Mouse (Mus musculus) CH12.LX (cell line): Measurements from ENCODE around the gene Setd3. TPM values are rescaled to one million over a fixed set of nuclear protein-coding genes. Genes with fewer than 3 reads are reported as not detected.
"Not testable (repeated sequence)": the region's sequence is repeated elsewhere in the genome, so short reads cannot be mapped to it uniquely, and the experiment has no call there.

Experiments used
- DNase-seq: peaks from one replicate; pipeline ENCODE4 v3.0.0-alpha.2; 2013; ENCODE audit errors: extremely low read depth
- H3K27ac ChIP-seq: 2 replicates; pipeline ENCODE4 v1.5.1; 2012; ENCODE audit warnings: low read depth, mild to moderate bottlenecking, control low read depth, moderate library complexity; ENCODE audit not compliant: insufficient read depth
- H3K27me3 ChIP-seq: replicated peaks from 2 replicates; pipeline ENCODE3; 2012; ENCODE audit warnings: inconsistent platforms
- H3K36me3 ChIP-seq, 2 experiments: replicated peaks in 1 of 2; 2 replicates each; pipeline versions ENCODE3 to v1.6.1; 2012; ENCODE audit warnings: inconsistent platforms in 1 of 2, low read length in 1 of 2, mild to moderate bottlenecking in 1 of 2, mixed read lengths in 1 of 2, moderate library complexity in 1 of 2; ENCODE audit not compliant: control insufficient read depth in 1 of 2, insufficient read depth in 1 of 2
- H3K4me1 ChIP-seq, 2 experiments: 2 replicates each; pipeline ENCODE4 v1.6.1; 2012; ENCODE audit warnings: inconsistent platforms in 1 of 2, moderate library complexity in 1 of 2; ENCODE audit not compliant: insufficient read depth in 2 of 2, control insufficient read depth in 1 of 2
- H3K4me2 ChIP-seq: 2 replicates; pipeline ENCODE4 v1.6.1; 2012; ENCODE audit warnings: low read depth, mild to moderate bottlenecking, control low read depth; ENCODE audit not compliant: poor library complexity, insufficient read depth, severe bottlenecking
- H3K4me3 ChIP-seq, 3 experiments: fragments of 150-350 bp in 1 of 3; sonication (generic) in 1 of 3; replicated peaks in 1 of 3; 2 replicates each; pipeline versions ENCODE3 to v1.5.1; 2011 to 2012; ENCODE audit warnings: low read depth in 2 of 3, low read length in 2 of 3, mild to moderate bottlenecking in 2 of 3, moderate library complexity in 2 of 3, control low read depth in 1 of 3, improper control_type of control experiment in 1 of 3, inconsistent platforms in 1 of 3, mixed read lengths in 1 of 3; ENCODE audit not compliant: poor library complexity in 1 of 3
- H3K79me2 ChIP-seq: replicated peaks from 2 replicates; pipeline ENCODE4 v1.6.1; 2012; ENCODE audit warnings: mild to moderate bottlenecking, moderate library complexity; ENCODE audit not compliant: control insufficient read depth, poor library complexity, insufficient read depth, severe bottlenecking; ENCODE audit errors: extremely low read depth
- H3K9ac ChIP-seq: 2 replicates; pipeline ENCODE4 v1.6.1; 2012; ENCODE audit warnings: low read depth, mild to moderate bottlenecking, control low read depth, moderate library complexity; ENCODE audit not compliant: insufficient read depth
- H3K9me3 ChIP-seq: replicated peaks from 2 replicates; pipeline ENCODE3; 2012; ENCODE audit warnings: low read length, inconsistent platforms, mixed read lengths
- BHLHE40 ChIP-seq: IDR thresholded peaks from 2 replicates; pipeline ENCODE4 v1.6.1; 2011; ENCODE audit warnings: mild to moderate bottlenecking, low read depth, low read length, improper control_type of control experiment
- CTCF ChIP-seq, 2 experiments: IDR thresholded peaks in 1 of 2; conservative IDR thresholded peaks in 1 of 2; 2 replicates each; pipeline ENCODE4 v1.5.1; 2011 to 2012; ENCODE audit warnings: low read depth in 2 of 2, low read length in 2 of 2, improper control_type of control experiment in 1 of 2, inconsistent platforms in 1 of 2, mild to moderate bottlenecking in 1 of 2, moderate library complexity in 1 of 2
- E2F4 ChIP-seq: IDR thresholded peaks from 2 replicates; pipeline ENCODE4 v1.6.1; 2011; ENCODE audit warnings: low read depth, low read length, improper control_type of control experiment; ENCODE audit not compliant: insufficient replicate concordance
- GABPA ChIP-seq: IDR thresholded peaks from 2 replicates; pipeline ENCODE4 v1.6.1; 2012; ENCODE audit warnings: low read depth, low read length, improper control_type of control experiment, inconsistent platforms; ENCODE audit not compliant: insufficient replicate concordance
- IRF4 ChIP-seq: IDR thresholded peaks from 2 replicates; pipeline ENCODE4 v1.6.1; 2014; ENCODE audit warnings: low read depth, mild to moderate bottlenecking, inconsistent platforms, low read length, improper control_type of control experiment
- JUN ChIP-seq: IDR thresholded peaks from 2 replicates; pipeline ENCODE4 v1.6.1; 2011; ENCODE audit warnings: low read depth, mild to moderate bottlenecking, low read length, improper control_type of control experiment, moderate library complexity; ENCODE audit not compliant: insufficient read depth
- MAFK ChIP-seq: IDR thresholded peaks from 2 replicates; pipeline ENCODE4 v1.6.1; 2011; ENCODE audit warnings: low read length, improper control_type of control experiment; ENCODE audit not compliant: insufficient replicate concordance
- MAZ ChIP-seq: IDR thresholded peaks from 2 replicates; pipeline ENCODE4 v1.6.1; 2012; ENCODE audit warnings: low read depth, mild to moderate bottlenecking, inconsistent platforms, low read length, improper control_type of control experiment, moderate library complexity
- MXI1 ChIP-seq: IDR thresholded peaks from 2 replicates; pipeline ENCODE4 v1.6.1; 2011; ENCODE audit warnings: mild to moderate bottlenecking, low read depth, low read length, improper control_type of control experiment
- NELFE ChIP-seq: IDR thresholded peaks from 2 replicates; pipeline ENCODE4 v1.6.1; 2011; ENCODE audit warnings: low read depth, low read length, improper control_type of control experiment
- NRF1 ChIP-seq: IDR thresholded peaks from 2 replicates; pipeline ENCODE4 v1.6.1; 2014; ENCODE audit warnings: low read depth, mild to moderate bottlenecking, inconsistent platforms, low read length, improper control_type of control experiment, moderate library complexity
- PAX5 ChIP-seq: IDR thresholded peaks from 2 replicates; pipeline ENCODE4 v1.6.1; 2012; ENCODE audit warnings: low read length, inconsistent platforms, mixed read lengths
- RCOR1 ChIP-seq: conservative IDR thresholded peaks from 2 replicates; pipeline ENCODE4 v1.6.1; 2012; ENCODE audit warnings: low read depth, mild to moderate bottlenecking, inconsistent platforms, low read length, improper control_type of control experiment
- SIN3A ChIP-seq: IDR thresholded peaks from 2 replicates; pipeline ENCODE4 v1.6.1; 2012; ENCODE audit warnings: low read length, improper control_type of control experiment, inconsistent platforms
- TCF12 ChIP-seq: IDR thresholded peaks from 2 replicates; pipeline ENCODE4 v1.6.1; 2014; ENCODE audit warnings: low read depth, mild to moderate bottlenecking, inconsistent platforms, low read length, improper control_type of control experiment
- UBTF ChIP-seq: IDR thresholded peaks from 2 replicates; pipeline ENCODE4 v1.6.1; 2012; ENCODE audit warnings: low read depth, mild to moderate bottlenecking, inconsistent platforms, low read length, improper control_type of control experiment, moderate library complexity
- USF2 ChIP-seq: conservative IDR thresholded peaks from 2 replicates; pipeline ENCODE4 v1.6.1; 2011; ENCODE audit warnings: low read depth, low read length, improper control_type of control experiment
- ZC3H11A ChIP-seq: IDR thresholded peaks from 2 replicates; pipeline ENCODE4 v1.6.1; 2012; ENCODE audit warnings: low read depth, mild to moderate bottlenecking, inconsistent platforms, low read length, improper control_type of control experiment
- ZMIZ1 ChIP-seq: IDR thresholded peaks from 2 replicates; pipeline ENCODE4 v1.6.1; 2012; ENCODE audit warnings: low read depth, mild to moderate bottlenecking, inconsistent platforms, low read length, improper control_type of control experiment
- ZNF384 ChIP-seq: IDR thresholded peaks from 2 replicates; pipeline ENCODE4 v1.6.1; 2012; ENCODE audit warnings: low read depth, low read length, improper control_type of control experiment, inconsistent platforms
- dilution Hi-C: fragments of 300-500 bp; cut with MboI; formaldehyde crosslinking; loops from 2 replicates; pipeline ENCODE4 v1.14.3; 2020; ENCODE audit warnings: low sequenced_read_pairs; ENCODE audit not compliant: extremely low pct_unique_long_range_greater_than_20kb, extremely low pct_ligation_motif_present
- in situ Hi-C: fragments of 300-500 bp; cut with MboI; formaldehyde crosslinking; loops from 3 replicates; pipeline ENCODE4 v1.14.3; 2019; ENCODE audit warnings: low sequenced_read_pairs, low pct_ligation_motif_present, low pct_unique_long_range_greater_than_20kb, mixed read lengths
- polyA plus RNA-seq: library from polyadenylated mRNA; unstranded; fragments of >175 nt; gene quantifications from 2 replicates; pipeline ENCODE4 v1.2.1, GENCODE M21; 2012; ENCODE audit warnings: low read depth; ENCODE audit not compliant: insufficient read length
- total RNA-seq, 2 experiments: library from RNA; depleted of rRNA; stranded (reverse); fragments of 300-350 nt in 1 of 2; fragments of >200 nt in 1 of 2; gene quantifications; 2 replicates each; pipeline ENCODE4 v1.2.3; 2012 to 2014

The Setd3 gene
- total and polyA plus RNA-seq, 3 experiments: 44.3 to 65.9 (median 55.8) TPM

DNA sequence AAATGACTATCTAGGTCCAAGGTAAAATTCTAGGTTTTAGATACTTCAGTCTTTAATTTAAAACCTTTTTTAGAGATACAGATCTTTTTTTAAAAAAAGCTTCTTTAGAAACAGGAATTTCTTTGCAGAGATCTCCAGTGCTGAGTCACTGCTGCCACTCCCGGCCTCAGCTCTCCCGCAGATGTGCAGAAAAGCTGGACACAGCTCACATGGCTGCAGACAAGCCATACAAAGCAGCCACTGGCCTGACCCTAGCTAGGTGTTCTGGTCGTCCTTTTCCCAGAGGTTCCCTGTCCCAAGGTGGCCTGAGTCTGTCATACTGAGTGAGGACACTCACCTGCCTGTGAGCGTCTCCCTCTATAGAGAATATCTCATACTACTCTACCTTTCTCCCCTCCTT, 69.4 kb downstream of the Setd3 start:
- H3K27me3 ChIP-seq: no peaks in the 10 kb centered on the region
- H3K36me3 ChIP-seq: peaks cover 47 to 70% of the 10 kb centered on the region in 2 experiments
- H3K9ac ChIP-seq: no peak overlapping the region
- no peak overlapping the region for H3K4me2 ChIP-seq
- no peak overlapping the region for H3K27ac ChIP-seq
- no peaks in the 10 kb centered on the region for H3K79me2 ChIP-seq
- in situ Hi-C loops (no loop called here), dilution Hi-C loops (no loop called here)
- no peak overlapping the region for H3K4me3 ChIP-seq
- DNase-seq: no peak
- no peaks in the 10 kb centered on the region for H3K4me1 ChIP-seq
- no peak for TF ChIP-seq RCOR1
- no peak for TF ChIP-seq MXI1
- TF ChIP-seq PAX5: no peak
- TF ChIP-seq ZC3H11A: no peak
- TF ChIP-seq E2F4: no peak
- no peak for TF ChIP-seq MAFK
- no peak for TF ChIP-seq UBTF
- TF ChIP-seq SIN3A: no peak
- no peak for TF ChIP-seq ZMIZ1
- no peak for TF ChIP-seq IRF4
- TF ChIP-seq TCF12: no peak
- no peak for TF ChIP-seq JUN
- no peak for TF ChIP-seq GABPA
- TF ChIP-seq ZNF384: no peak
- TF ChIP-seq USF2: no peak
- no peak for TF ChIP-seq CTCF (conservative IDR thresholded peaks at IDR 0.05 in 1 of 2, IDR thresholded peaks at IDR 0.05 in 1 of 2; ENCODE audit: low read depth in 2 of 2, low read length in 2 of 2)
- no peak for TF ChIP-seq BHLHE40
- TF ChIP-seq NRF1: no peak
- TF ChIP-seq MAZ: no peak
- TF ChIP-seq NELFE: no peak
- H3K9me3 ChIP-seq: no peaks in the 10 kb centered on the region

DNA sequence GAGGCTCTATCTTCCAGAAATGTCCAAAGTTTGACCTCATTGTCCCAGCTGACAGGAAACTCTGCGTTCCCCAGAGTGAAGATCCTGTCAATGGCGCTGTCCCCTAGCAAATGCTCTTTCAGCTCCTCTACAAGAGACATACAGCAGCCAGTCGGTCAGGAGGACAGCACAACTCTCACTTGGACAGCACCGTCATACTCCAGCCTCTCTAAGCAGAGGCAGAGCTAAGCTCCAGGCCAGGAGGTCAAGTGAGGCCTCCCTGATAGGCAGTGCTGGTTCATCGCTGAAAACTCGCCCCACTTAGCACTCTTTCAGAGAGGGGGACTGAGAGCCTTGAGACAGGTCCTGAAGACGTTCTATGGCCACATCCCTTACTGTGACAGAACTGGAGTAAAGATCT, 70.5 kb downstream of the Setd3 start:
- in situ Hi-C loops, H3K9ac ChIP-seq, H3K4me1 ChIP-seq, H3K27ac ChIP-seq, H3K79me2 ChIP-seq, H3K9me3 ChIP-seq, H3K27me3 ChIP-seq, DNase-seq, H3K4me2 ChIP-seq, dilution Hi-C loops, H3K4me3 ChIP-seq: not testable (repeated sequence)
- H3K36me3 ChIP-seq: peaks cover 41 to 60% of the 10 kb centered on the region in 2 experiments
